Mouse (Mus musculus) urinary bladder, postnatal 10 days (tissue): ENCODE data around the gene Kif3c.

ENCODE experiments used
- DNase-seq: peaks from one replicate; pipeline ENCODE4 v3.0.0; 2022; ENCODE audit warnings: low spot score

Gene Kif3c

DNA sequence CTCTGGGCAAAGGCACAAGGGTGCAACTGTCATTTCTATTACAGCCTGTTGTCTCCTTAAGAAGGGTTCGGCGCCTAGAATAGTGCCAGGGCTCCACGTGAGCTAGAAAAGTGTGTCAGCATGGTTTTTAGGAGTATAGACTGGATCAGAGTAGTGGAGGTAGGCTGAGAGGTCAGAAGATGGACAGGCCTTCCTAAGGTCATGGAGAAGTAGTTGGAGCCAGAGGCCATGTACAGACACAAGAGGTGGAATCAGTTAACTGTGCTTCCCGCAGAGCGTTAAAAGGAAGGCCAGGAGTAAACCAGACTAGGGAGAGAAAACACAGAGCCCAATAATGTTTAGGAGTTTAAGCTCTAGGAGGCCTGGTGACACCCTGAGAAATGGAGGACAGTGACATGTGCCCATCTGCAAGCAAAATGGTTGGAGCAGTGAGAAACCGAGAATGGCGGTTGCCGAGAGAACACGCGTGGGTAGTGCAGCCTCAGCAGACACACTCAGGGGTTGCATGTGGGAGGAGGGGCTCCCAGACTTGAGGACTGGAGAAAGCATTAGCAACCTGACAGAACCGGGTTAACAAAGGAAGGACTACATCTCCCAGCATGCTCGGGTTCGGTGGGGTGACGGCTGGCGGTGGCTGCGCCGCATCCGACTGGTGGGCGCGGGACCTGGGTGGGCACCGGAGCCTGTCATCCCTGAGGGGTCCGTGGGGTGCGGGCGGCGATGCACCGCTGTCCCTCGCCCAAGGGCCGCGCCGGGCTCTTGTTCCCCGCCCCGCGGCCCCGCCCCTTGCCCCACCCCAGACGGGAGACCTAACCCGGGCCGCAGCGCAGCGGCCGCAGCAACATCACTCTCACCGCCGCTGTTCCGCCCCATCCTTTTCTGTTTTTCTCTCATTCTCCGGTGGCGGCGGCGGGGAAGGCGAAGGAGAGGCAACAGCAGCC is at the start of gene Kif3c:
TSS of gene Kif3c (plus strand) at position 625 of the 941 bp plus-strand sequence.
- no peak for DNase-seq

GRCm38 (mm10) chr12:3316083-3316482 is 48.8 kb upstream of the Kif3c start:
- no peak for DNase-seq

GRCm38 (mm10) chr12:3316937-3317336 is 48.0 kb upstream of the Kif3c start:
- DNase-seq: no peak

- DNase-seq: peak; percentile 14
These were observed 45.6 kb upstream of the Kif3c start for GRCm38 (mm10) chr12:3319377-3319776.

DNA sequence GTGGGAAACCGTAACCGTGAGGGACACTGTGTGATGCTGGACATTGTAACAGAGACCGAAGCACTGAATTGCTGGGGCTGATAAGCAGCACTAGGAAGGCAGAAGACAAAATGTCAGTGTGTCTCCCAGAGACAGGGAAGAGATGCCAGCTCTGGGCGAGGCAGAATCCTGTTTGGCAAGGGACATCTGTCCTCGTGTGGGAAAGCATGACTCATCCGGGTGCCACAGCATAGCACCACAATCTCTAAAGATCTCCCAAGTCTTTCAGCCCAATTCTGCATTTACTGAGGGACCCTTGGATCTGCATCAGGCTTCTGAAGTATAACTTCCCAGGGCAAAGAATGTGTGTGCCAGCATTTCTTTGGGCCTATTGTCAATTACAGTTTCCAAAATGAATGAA is 41.7 kb upstream of the Kif3c start:
- no peak for DNase-seq

- no peak for DNase-seq
These were observed 39.7 kb upstream of the Kif3c start for GRCm38 (mm10) chr12:3325232-3325631.

DNA sequence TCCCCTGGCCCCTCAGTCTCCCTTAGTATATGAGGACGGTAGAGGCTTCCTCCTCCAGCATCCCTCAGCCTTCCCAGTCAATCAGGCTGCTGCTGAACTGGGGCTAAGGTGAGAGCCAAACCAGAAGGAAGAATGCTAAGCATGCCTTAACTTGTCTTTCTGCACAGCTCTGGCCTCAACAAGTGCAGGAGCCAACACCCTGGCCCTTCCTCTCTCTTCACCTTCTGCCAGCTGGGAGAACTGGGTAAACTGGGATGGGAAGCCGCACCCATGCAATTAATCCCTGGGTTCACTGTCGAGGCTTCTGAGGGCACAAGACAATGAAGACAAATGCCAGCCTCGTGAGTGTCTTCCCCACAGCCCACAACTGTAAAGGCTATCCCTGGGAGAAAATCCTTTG is 35.3 kb upstream of the Kif3c start:
- no peak for DNase-seq

DNA sequence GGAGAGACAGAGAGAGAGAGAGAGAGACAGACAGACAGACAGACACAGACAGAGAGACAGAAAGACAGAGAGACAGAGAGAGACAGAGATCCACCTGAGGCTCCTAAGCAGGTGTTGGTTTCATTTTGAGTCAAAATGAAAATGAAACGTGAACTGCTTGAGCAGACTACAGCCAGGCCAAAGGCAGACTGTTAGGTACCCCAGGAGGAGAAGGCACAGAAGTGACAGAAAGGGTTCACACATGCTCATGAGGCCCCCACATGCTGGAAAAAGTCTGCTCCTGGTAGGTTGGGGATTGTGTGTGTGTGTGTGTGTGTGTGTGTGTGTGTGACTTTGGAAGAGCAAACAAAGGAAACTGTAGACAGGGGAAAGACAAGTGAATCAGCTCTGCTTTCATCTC is 26.0 kb upstream of the Kif3c start:
- DNase-seq: no peak

GRCm38 (mm10) chr12:3344155-3344554 is 20.8 kb upstream of the Kif3c start:
- no peak for DNase-seq

- no peak for DNase-seq
These were observed 19.9 kb upstream of the Kif3c start for GRCm38 (mm10) chr12:3345038-3345437.

DNA sequence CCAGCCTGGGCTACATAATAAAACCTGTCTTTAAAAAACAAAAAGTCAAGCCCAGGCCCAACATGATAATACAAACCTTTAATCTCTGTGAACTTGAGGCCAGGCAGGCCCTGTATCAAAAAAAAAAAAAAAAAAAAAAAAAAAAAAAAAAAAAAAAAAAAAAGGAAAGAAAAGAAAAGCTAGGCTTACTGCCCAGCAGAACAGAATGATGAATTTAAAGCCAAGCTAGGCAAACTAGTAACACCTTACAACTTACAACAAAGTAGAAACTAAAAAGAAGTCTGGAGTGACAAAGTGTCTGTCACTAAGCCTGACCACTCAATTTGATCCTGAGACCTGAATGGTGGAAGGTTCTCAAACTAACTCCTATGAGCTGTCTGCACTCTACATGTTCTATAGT is 17.2 kb upstream of the Kif3c start:
- no peak for DNase-seq

- no peak for DNase-seq
These were observed 15.5 kb upstream of the Kif3c start for GRCm38 (mm10) chr12:3349387-3349786.

DNA sequence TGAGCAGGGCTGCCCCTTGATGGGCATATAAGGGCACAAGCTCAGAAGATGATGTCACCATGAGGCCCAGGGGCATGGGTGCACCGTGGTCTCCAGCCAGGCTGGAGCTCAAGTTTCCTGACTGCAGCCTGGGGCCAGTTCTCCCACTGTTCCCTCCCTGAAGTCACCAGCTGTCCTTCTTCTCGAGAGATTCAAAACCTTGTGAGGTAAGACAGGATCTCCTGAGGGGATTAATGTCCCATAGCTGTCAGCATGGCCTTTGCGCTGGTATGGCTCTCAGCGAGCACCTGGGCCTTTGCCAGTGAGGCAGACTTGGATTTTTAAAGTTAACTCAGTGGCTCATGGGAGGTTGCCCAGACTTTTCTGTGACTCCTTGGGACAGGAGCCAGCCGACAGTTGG is 14.8 kb upstream of the Kif3c start:
- no peak for DNase-seq

- DNase-seq: no peak
These were observed 12.7 kb upstream of the Kif3c start for GRCm38 (mm10) chr12:3352216-3352615.

- DNase-seq: no peak
These were observed 9.9 kb upstream of the Kif3c start for GRCm38 (mm10) chr12:3355068-3355467.

DNA sequence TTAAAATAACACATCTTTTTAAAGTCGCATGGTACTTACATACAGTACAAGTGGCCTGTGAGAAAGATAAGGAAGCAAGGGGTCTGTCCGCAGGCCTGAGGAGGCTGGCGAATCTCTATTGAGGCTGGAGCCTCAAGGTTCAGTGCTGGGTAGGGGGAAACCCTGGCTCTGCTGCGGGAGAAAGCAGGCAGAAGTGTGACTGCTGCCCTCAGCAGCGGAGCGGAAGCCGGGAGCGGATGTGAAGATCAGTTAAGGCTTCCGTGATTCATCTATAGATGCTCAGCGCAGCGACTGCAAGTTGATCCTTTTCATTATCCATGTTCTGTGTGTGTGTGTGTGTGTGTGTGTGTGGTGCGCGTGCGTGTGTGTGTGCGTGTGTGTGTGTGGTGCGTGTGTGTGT is 8.1 kb upstream of the Kif3c start:
- DNase-seq: no peak

GRCm38 (mm10) chr12:3359302-3359701 is 5.6 kb upstream of the Kif3c start:
- DNase-seq: peak; percentile 45

- DNase-seq: no peak
These were observed 4.9 kb upstream of the Kif3c start for GRCm38 (mm10) chr12:3360043-3360442.

- DNase-seq: no peak
These were observed 856 bp upstream of the Kif3c start for GRCm38 (mm10) chr12:3364076-3364475.

DNA sequence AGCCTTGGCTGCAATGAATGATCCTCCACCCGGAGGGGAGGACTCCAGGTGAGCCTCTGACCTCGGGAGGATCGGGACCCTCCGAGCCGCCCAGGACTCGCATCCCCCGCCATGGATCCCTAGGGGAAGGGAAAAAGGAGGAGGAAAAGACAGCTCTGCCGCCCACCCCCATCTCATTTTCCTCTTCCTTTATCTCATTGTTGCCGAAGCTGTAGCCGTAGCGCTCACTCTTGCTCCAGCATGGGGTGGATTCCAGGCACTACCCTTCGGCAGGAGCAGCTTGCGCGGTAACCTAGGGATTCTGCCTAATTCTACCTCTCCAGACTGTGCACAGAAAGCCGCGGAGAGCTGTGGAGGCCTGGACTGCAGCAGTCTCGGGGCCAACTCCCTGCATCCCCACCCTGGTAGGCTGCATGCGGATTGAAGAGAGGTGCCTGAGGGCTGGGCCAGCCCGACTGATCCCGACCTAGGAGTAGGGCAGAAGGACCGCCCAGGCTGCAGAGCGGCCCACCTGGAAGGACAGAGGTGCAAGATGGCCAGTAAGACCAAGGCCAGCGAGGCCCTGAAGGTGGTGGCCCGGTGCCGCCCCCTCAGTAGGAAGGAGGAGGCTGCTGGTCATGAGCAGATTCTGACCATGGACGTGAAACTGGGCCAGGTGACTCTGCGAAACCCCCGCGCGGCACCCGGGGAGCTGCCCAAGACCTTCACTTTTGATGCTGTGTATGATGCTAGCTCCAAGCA is 687 bp downstream of the Kif3c start:
- DNase-seq: no peak

DNA sequence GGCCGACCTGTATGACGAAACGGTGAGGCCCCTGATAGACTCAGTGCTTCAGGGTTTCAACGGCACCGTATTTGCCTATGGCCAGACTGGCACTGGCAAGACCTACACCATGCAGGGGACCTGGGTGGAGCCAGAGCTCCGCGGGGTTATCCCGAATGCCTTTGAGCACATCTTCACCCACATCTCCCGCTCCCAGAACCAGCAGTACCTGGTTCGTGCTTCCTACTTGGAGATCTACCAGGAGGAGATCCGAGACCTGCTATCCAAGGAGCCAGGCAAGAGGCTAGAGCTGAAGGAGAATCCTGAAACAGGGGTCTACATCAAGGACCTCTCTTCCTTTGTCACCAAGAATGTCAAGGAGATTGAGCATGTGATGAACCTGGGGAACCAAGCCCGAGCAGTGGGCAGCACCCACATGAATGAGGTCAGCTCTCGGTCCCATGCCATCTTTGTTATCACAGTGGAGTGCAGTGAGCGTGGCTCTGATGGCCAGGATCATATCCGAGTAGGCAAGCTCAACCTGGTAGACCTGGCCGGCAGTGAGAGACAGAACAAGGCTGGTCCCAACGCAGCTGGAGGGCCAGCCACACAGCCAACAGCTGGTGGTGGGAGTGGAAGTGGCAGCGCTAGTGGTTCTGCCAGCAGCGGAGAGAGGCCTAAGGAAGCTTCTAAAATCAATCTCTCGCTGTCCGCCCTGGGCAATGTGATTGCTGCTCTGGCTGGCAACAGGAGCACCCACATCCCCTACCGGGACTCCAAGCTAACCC is 1.4 kb downstream of the Kif3c start:
- DNase-seq: no peak

DNA sequence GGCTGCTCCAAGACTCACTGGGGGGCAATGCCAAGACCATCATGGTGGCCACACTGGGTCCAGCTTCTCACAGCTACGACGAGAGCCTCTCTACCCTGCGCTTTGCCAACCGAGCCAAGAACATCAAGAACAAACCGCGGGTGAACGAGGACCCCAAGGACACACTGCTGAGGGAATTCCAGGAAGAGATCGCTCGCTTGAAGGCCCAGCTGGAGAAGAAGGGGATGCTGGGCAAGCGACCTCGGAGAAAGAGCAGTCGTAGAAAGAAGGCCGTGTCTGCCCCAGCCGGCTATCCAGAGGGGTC is 2.0 kb downstream of the Kif3c start:
- DNase-seq: no peak

GRCm38 (mm10) chr12:3368771-3369170 is 3.8 kb downstream of the Kif3c start:
- DNase-seq: no peak
